Mouse (Mus musculus) heart, embryonic 11.5 days (tissue): ENCODE measurements around the gene Xcl1. TPM values are rescaled to one million over a fixed set of nuclear protein-coding genes. Genes with fewer than 3 reads are reported as not detected.

Source experiments
- ATAC-seq: fragments of 200-750 bp; cut with Nextera tagmentation; replicated peaks from 2 replicates; pipeline ENCODE4 v1.8.0; 2017; ENCODE audit warnings: moderate library complexity; ENCODE audit not compliant: insufficient number of reproducible peaks, low FRiP score, low TSS enrichment
- H3K27ac ChIP-seq: fragments of 300-500 bp; sonication (generic); 2 replicates; pipeline ENCODE4 v1.5.1; 2014; ENCODE audit warnings: mild to moderate bottlenecking, low read depth, low read length
- H3K27me3 ChIP-seq: fragments of 300-500 bp; sonication (generic); 2 replicates; pipeline ENCODE4 v1.6.1; 2014; ENCODE audit warnings: mild to moderate bottlenecking, low read length, mixed read lengths; ENCODE audit not compliant: control insufficient read depth, insufficient read depth
- H3K36me3 ChIP-seq: fragments of 300-500 bp; sonication (generic); 2 replicates; pipeline ENCODE4 v1.6.1; 2014; ENCODE audit warnings: mild to moderate bottlenecking, low read length, moderate library complexity, mixed read lengths; ENCODE audit not compliant: control insufficient read depth, insufficient read depth
- H3K4me1 ChIP-seq: fragments of 300-500 bp; sonication (generic); 2 replicates; pipeline ENCODE4 v1.6.1; 2014; ENCODE audit warnings: low read length; ENCODE audit not compliant: control insufficient read depth, insufficient read depth
- H3K4me2 ChIP-seq: fragments of 300-500 bp; sonication (generic); 2 replicates; pipeline ENCODE4 v1.6.1; 2014; ENCODE audit warnings: mild to moderate bottlenecking, moderate library complexity
- H3K4me3 ChIP-seq: fragments of 300-500 bp; sonication (generic); 2 replicates; pipeline ENCODE4 v1.5.1; 2014; ENCODE audit warnings: low read depth, low read length
- H3K9ac ChIP-seq: fragments of 300-500 bp; sonication (generic); 2 replicates; pipeline ENCODE4 v1.6.1; 2014; ENCODE audit warnings: mild to moderate bottlenecking, low read depth, low read length, moderate library complexity
- H3K9me3 ChIP-seq: fragments of 300-500 bp; sonication (generic); replicated peaks from 2 replicates; pipeline ENCODE4 v1.6.1; 2016; ENCODE audit warnings: low read length; ENCODE audit not compliant: control insufficient read depth
- WGBS: fragments of 180-500 bp; shearing (Covaris S2); extraction: QIAGEN DNeasy Blood & Tissue Kit; methylation state at CpG from one replicate; pipeline ENCODE4 v1.1.7; 2014; ENCODE audit not compliant: insufficient replicate concordance; 5-methylcytosine and 5-hydroxymethylcytosine counted together
- polyA plus RNA-seq: library from polyadenylated mRNA; unstranded; fragments of >200 nt; fragmentation: Nextera tagmentation; extraction: Ambion mirVana; gene quantifications from 2 replicates; pipeline ENCODE4 v1.2.1, GENCODE M21; 2014

The Xcl1 gene
- polyA plus RNA-seq, 1 experiment from 2014 or later, result not detected

- 0% methylated on average over 22 of the region's 22 CpGs for WGBS
- H3K4me1 ChIP-seq, result peaks cover 25% of the 10 kb centered on the region
- no peaks in the 10 kb centered on the region for H3K9me3 ChIP-seq
- peak overlapping the region; percentile 85 for H3K4me2 ChIP-seq
- H3K27ac ChIP-seq, result peak overlapping the region; percentile 82
- H3K27me3 ChIP-seq, result no peaks in the 10 kb centered on the region
- ATAC-seq, result peak; percentile 69
- H3K9ac ChIP-seq, result peak overlapping the region; percentile 58
- H3K36me3 ChIP-seq, result no peaks in the 10 kb centered on the region
- peak overlapping the region; percentile 49 for H3K4me3 ChIP-seq
Measured at GRCm38 (mm10) chr1:164898846-164899351, 36.4 kb downstream of the Xcl1 start.

- Histone ChIP-seq H3K27me3 (no peaks in the 10 kb centered on the region), H3K4me3 (no peak overlapping the region), H3K9ac (no peak overlapping the region), H3K36me3 (no peaks in the 10 kb centered on the region), H3K4me1 (peaks cover 25% of the 10 kb centered on the region), H3K9me3 (no peaks in the 10 kb centered on the region), H3K27ac (peak overlapping the region; percentile 81), H3K4me2 (peak overlapping the region; percentile 35; the same call in 1 of the 2 replicates)
- WGBS, result 10% methylated on average over 5 of the region's 5 CpGs
- peak; percentile 41; the same call in 1 of the 2 replicates for ATAC-seq
Measured at GRCm38 (mm10) chr1:164897163-164897817, 38.0 kb downstream of the Xcl1 start.

GRCm38 (mm10) chr1:164896211-164897145 is 38.8 kb downstream of the Xcl1 start:
- 0 out of 2 replicates have a peak, but pooled peaks have one; percentile 41 for ATAC-seq
- 18% methylated on average over 16 of the region's 16 CpGs for WGBS
- no peaks in the 10 kb centered on the region for H3K36me3 ChIP-seq
- H3K27me3 ChIP-seq, result no peaks in the 10 kb centered on the region
- no peak overlapping the region for H3K4me3 ChIP-seq
- H3K27ac ChIP-seq, result peak overlapping the region; percentile 81
- no peaks in the 10 kb centered on the region for H3K9me3 ChIP-seq
- peaks cover 25% of the 10 kb centered on the region for H3K4me1 ChIP-seq
- peak overlapping the region; percentile 35 for H3K4me2 ChIP-seq
- H3K9ac ChIP-seq, result no peak overlapping the region

GRCm38 (mm10) chr1:164895806-164896205 is 39.5 kb downstream of the Xcl1 start:
- H3K4me2 ChIP-seq, result 0 out of 2 replicates have a peak overlapping the region, but pooled peaks have one; percentile 3
- ATAC-seq, result no peak
- H3K4me1 ChIP-seq, result peaks cover 26% of the 10 kb centered on the region
- no peak overlapping the region for H3K4me3 ChIP-seq
- H3K36me3 ChIP-seq, result no peaks in the 10 kb centered on the region
- H3K9ac ChIP-seq, result no peak overlapping the region
- no peaks in the 10 kb centered on the region for H3K9me3 ChIP-seq
- peak overlapping the region; percentile 81 for H3K27ac ChIP-seq
- H3K27me3 ChIP-seq, result no peaks in the 10 kb centered on the region
- 63% methylated on average over 2 of the region's 2 CpGs for WGBS

- WGBS, result 70% methylated on average over 4 of the region's 4 CpGs
- no peaks in the 10 kb centered on the region for H3K9me3 ChIP-seq
- no peak for ATAC-seq
- H3K27me3 ChIP-seq, result no peaks in the 10 kb centered on the region
- no peak overlapping the region for H3K27ac ChIP-seq
- H3K4me2 ChIP-seq, result no peak overlapping the region
- no peak overlapping the region for H3K4me3 ChIP-seq
- no peaks in the 10 kb centered on the region for H3K36me3 ChIP-seq
- peaks cover 11% of the 10 kb centered on the region; the same call in 1 of the 2 replicates for H3K4me1 ChIP-seq
- H3K9ac ChIP-seq, result no peak overlapping the region
Measured at GRCm38 (mm10) chr1:164890366-164890765, 45.0 kb downstream of the Xcl1 start.

- no peak overlapping the region for H3K4me3 ChIP-seq
- 30% methylated on average over 6 of the region's 6 CpGs for WGBS
- H3K9ac ChIP-seq, result no peak overlapping the region
- no peak for ATAC-seq
- peaks cover 11% of the 10 kb centered on the region; the same call in 1 of the 2 replicates for H3K4me1 ChIP-seq
- H3K27me3 ChIP-seq, result no peaks in the 10 kb centered on the region
- no peaks in the 10 kb centered on the region for H3K36me3 ChIP-seq
- H3K27ac ChIP-seq, result 0 out of 2 replicates have a peak overlapping the region, but pooled peaks have one; percentile 10
- no peaks in the 10 kb centered on the region for H3K9me3 ChIP-seq
- H3K4me2 ChIP-seq, result no peak overlapping the region
Measured at GRCm38 (mm10) chr1:164888563-164888962, 46.8 kb downstream of the Xcl1 start.

GRCm38 (mm10) chr1:164887775-164888174 is 47.6 kb downstream of the Xcl1 start:
- no peaks in the 10 kb centered on the region for H3K9me3 ChIP-seq
- no peaks in the 10 kb centered on the region for H3K36me3 ChIP-seq
- no peak overlapping the region for H3K4me2 ChIP-seq
- no peak overlapping the region for H3K9ac ChIP-seq
- H3K27ac ChIP-seq, result peak overlapping the region; percentile 24; the same call in 1 of the 2 replicates
- peaks cover 11% of the 10 kb centered on the region; the same call in 1 of the 2 replicates for H3K4me1 ChIP-seq
- H3K4me3 ChIP-seq, result no peak overlapping the region
- no peak for ATAC-seq
- WGBS, result 37% methylated on average over 2 of the region's 2 CpGs
- H3K27me3 ChIP-seq, result no peaks in the 10 kb centered on the region

- no peak overlapping the region for H3K9ac ChIP-seq
- WGBS, result 68% methylated on average over 3 of the region's 3 CpGs
- no peaks in the 10 kb centered on the region for H3K9me3 ChIP-seq
- H3K4me3 ChIP-seq, result no peak overlapping the region
- no peak overlapping the region for H3K27ac ChIP-seq
- H3K27me3 ChIP-seq, result no peaks in the 10 kb centered on the region
- H3K4me2 ChIP-seq, result no peak overlapping the region
- ATAC-seq, result no peak
- H3K4me1 ChIP-seq, result no peaks in the 10 kb centered on the region
- H3K36me3 ChIP-seq, result no peaks in the 10 kb centered on the region
Measured at GRCm38 (mm10) chr1:164881891-164882290, 53.4 kb downstream of the Xcl1 start.
